In the genomic region with DNA sequence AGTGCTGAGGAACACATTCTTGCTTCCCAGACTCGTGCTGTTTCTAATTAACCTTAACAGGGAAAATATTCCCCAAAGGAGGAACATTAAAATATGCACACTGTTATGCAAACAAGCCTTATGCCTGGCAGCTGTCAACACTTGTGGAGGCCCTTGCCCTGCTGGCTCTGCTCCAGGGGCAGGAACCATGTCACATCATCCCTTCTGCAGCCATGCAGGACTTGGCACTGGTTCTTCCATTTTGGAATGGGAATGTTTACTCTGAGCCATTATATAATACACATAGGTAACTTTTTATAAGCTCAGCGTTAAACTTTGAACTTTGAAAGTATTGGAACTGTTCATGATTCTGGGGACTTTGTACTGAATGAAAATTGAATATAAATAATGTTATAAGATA, we compare ENCODE assay signal across 33 mouse cellular contexts. TPM values are rescaled to one million over a fixed set of nuclear protein-coding genes. Genes with fewer than 3 reads are reported as not detected.
A peak's percentile ranks its signal among the peaks of the same experiment; 100 is the strongest.
DNase-seq lines count a peak whose midpoint lies in the region; ATAC-seq and TF ChIP-seq lines count a peak whose summit lies in the region.
"Had no signal": no experiment of that assay in that cellular context is flagged by ENCODE, and none has a peak within 500 bp of the region (broad histone marks: within the 10 kb centered on the region; RNA-seq: fewer than 3 reads in every experiment).

No protein-coding gene starts in this region.

- H3K4me1 ChIP-seq in liver, adult 2 months (ENCODE audit: control insufficient read depth, insufficient read depth, low read length) = peaks cover 11% of the 10 kb centered on the region
- H3K4me1 ChIP-seq in liver, embryonic 11.5 days (replicated peaks; ENCODE audit: control insufficient read depth, insufficient read depth, low read length) = no peaks in the 10 kb centered on the region
- no peaks in the 10 kb centered on the region for H3K4me1 ChIP-seq in intestine, postnatal 0 days (replicated peaks; ENCODE audit: control insufficient read depth, insufficient read depth, low read length)
- H3K4me1 ChIP-seq: embryonic facial prominence, embryonic 10.5 days; embryonic facial prominence, embryonic 13.5 days; forebrain, embryonic 12.5 days; forebrain, embryonic 15.5 days; hindbrain, embryonic 12.5 days; hindbrain, embryonic 15.5 days had no signal

- peak; percentile 42 for DNase-seq in kidney, adult 11 months
- no peak for DNase-seq in kidney, postnatal 4 days
- DNase-seq in kidney, adult 8-10 months = peak; percentile 13 to 21
- DNase-seq in kidney, postnatal 25 days = no peak
- DNase-seq in liver, adult 2 months (ENCODE audit: extremely low read depth, low read depth, low spot score) = peak; percentile 78
- no peak for DNase-seq in liver, embryonic 11.5 days (ENCODE audit: low spot score)
- DNase-seq: adrenal gland, postnatal 14 days; cerebellum, adult 18-20 months; cerebellum, adult 9-10 months; cerebellum, postnatal 36 days; embryo, embryonic 11 days; gastrocnemius, postnatal 25 days had no signal

- H3K79me2 ChIP-seq in liver, adult 2 months (ENCODE audit: control insufficient read depth, insufficient read depth, low read length) = no peaks in the 10 kb centered on the region

- H3K9me3 ChIP-seq in liver, embryonic 11.5 days (ENCODE audit: control insufficient read depth, low read length) = no peaks in the 10 kb centered on the region
- H3K9me3 ChIP-seq in intestine, postnatal 0 days (ENCODE audit: control insufficient read depth) = no peaks in the 10 kb centered on the region
- H3K9me3 ChIP-seq: hindbrain, embryonic 12.5 days; hindbrain, embryonic 15.5 days had no signal

- WGBS in liver, adult 2 months = 38% methylated on average over 2 of the region's 2 CpGs
- WGBS in liver, embryonic 11.5 days = 69% methylated on average over 2 of the region's 2 CpGs
- 84% methylated on average over 2 of the region's 2 CpGs for WGBS in intestine, postnatal 0 days

- H3K4me2 ChIP-seq in liver, embryonic 11.5 days = no peak overlapping the region
- no peak overlapping the region for H3K4me2 ChIP-seq in intestine, postnatal 0 days (replicated peaks; ENCODE audit: low read depth)
- H3K4me2 ChIP-seq: embryonic facial prominence, embryonic 13.5 days; forebrain, embryonic 12.5 days; forebrain, embryonic 15.5 days; heart, embryonic 11.5 days; hindbrain, embryonic 12.5 days; hindbrain, embryonic 15.5 days had no signal

- H3K27ac ChIP-seq in liver, adult 2 months (replicated peaks; ENCODE audit: insufficient read depth, low read depth, low read length) = 0 out of 2 replicates have a peak overlapping the region, but pooled peaks have one; percentile 10
- H3K27ac ChIP-seq in liver, embryonic 11.5 days (ENCODE audit: low read depth, low read length) = no peak overlapping the region
- no peak overlapping the region for H3K27ac ChIP-seq in intestine, postnatal 0 days (ENCODE audit: low read depth, low read length)
- H3K27ac ChIP-seq: embryonic facial prominence, embryonic 10.5 days; embryonic facial prominence, embryonic 13.5 days; forebrain, embryonic 12.5 days; forebrain, embryonic 15.5 days; hindbrain, embryonic 12.5 days; hindbrain, embryonic 15.5 days had no signal

- no peaks in the 10 kb centered on the region for H3K27me3 ChIP-seq in liver, adult 2 months (ENCODE audit: control insufficient read depth, insufficient read depth, low read length)
- no peaks in the 10 kb centered on the region for H3K27me3 ChIP-seq in liver, embryonic 11.5 days (replicated peaks; ENCODE audit: control insufficient read depth, insufficient read depth, low read length)
- no peaks in the 10 kb centered on the region for H3K27me3 ChIP-seq in intestine, postnatal 0 days (replicated peaks; ENCODE audit: control insufficient read depth, insufficient read depth, low read length)
- H3K27me3 ChIP-seq: embryonic facial prominence, embryonic 13.5 days; forebrain, embryonic 12.5 days; forebrain, embryonic 15.5 days; hindbrain, embryonic 12.5 days; hindbrain, embryonic 15.5 days had no signal

- no peak for TF ChIP-seq CTCF in liver, adult 2 months (IDR thresholded peaks at IDR 0.05; ENCODE audit: low read depth, low read length)
- no peak for TF ChIP-seq CTCF in intestine, postnatal 0 days (IDR thresholded peaks at IDR 0.05; ENCODE audit: low read depth)

- no peak for ATAC-seq in liver, embryonic 11.5 days (replicated peaks; ENCODE audit: low FRiP score)
- no peak for ATAC-seq in intestine, postnatal 0 days
- ATAC-seq: CD4-positive, CD25-positive, alpha-beta regulatory T cell, adult 4 months; forebrain, embryonic 15.5 days had no signal

- no peaks in the 10 kb centered on the region for H3K36me3 ChIP-seq in liver, adult 2 months (ENCODE audit: control insufficient read depth, insufficient read depth, low read length)
- H3K36me3 ChIP-seq in liver, embryonic 11.5 days (ENCODE audit: control insufficient read depth, insufficient read depth, low read length) = no peaks in the 10 kb centered on the region
- no peaks in the 10 kb centered on the region for H3K36me3 ChIP-seq in intestine, postnatal 0 days (ENCODE audit: control insufficient read depth, insufficient read depth)
- H3K36me3 ChIP-seq: embryonic facial prominence, embryonic 10.5 days; embryonic facial prominence, embryonic 13.5 days; forebrain, embryonic 12.5 days; forebrain, embryonic 15.5 days; hindbrain, embryonic 12.5 days; hindbrain, embryonic 15.5 days had no signal

- H3K9ac ChIP-seq in liver, adult 2 months (ENCODE audit: low read depth, low read length) = no peak overlapping the region
- no peak overlapping the region for H3K9ac ChIP-seq in liver, embryonic 11.5 days (ENCODE audit: low read depth, low read length)
- H3K9ac ChIP-seq in intestine, postnatal 0 days (ENCODE audit: low read depth, low read length) = no peak overlapping the region
- H3K9ac ChIP-seq: embryonic facial prominence, embryonic 13.5 days; forebrain, embryonic 12.5 days; forebrain, embryonic 15.5 days; hindbrain, embryonic 12.5 days; hindbrain, embryonic 15.5 days had no signal

- TF ChIP-seq POLR2A in liver, adult 2 months (IDR thresholded peaks at IDR 0.05; ENCODE audit: extremely low read depth, insufficient read depth, low read length) = no peak

- no peak overlapping the region for H3K4me3 ChIP-seq in liver, adult 2 months (ENCODE audit: insufficient read depth, low read depth, low read length)
- no peak overlapping the region for H3K4me3 ChIP-seq in liver, embryonic 11.5 days (ENCODE audit: low read depth, low read length)
- H3K4me3 ChIP-seq in intestine, postnatal 0 days (ENCODE audit: low read depth, low read length) = no peak overlapping the region
- H3K4me3 ChIP-seq: embryonic facial prominence, embryonic 10.5 days; embryonic facial prominence, embryonic 13.5 days; erythroblast, embryonic 14.5 days; forebrain, embryonic 12.5 days; forebrain, embryonic 15.5 days; hindbrain, embryonic 12.5 days; hindbrain, embryonic 15.5 days had no signal

RNA-seq across cellular contexts. Expression of a gene that starts 18.5 kb away (rescaled TPM):
- not detected in 2 replicates for total RNA-seq in liver, adult 2 months (2014; rRNA removed)
- polyA plus RNA-seq in liver, adult 2 months (2012; rRNA removed) = not detected in 2 replicates
- polyA plus RNA-seq in liver, embryonic 11.5 days (2014; fragmentation: Nextera tagmentation; extraction: Ambion mirVana) = not detected in 2 replicates
- not detected in 2 replicates for polyA plus RNA-seq in intestine, postnatal 0 days (2015; fragmentation: Nextera tagmentation; extraction: Ambion mirVana)
- total RNA-seq: adrenal gland, adult 2 months; adrenal gland, postnatal 14 days; gastrocnemius, adult 8-10 months; gastrocnemius, postnatal 25 days; heart, adult 8-10 months; heart, postnatal 25 days; hematopoietic stem cell, adult 5-6 weeks; MEL had no signal
- polyA plus RNA-seq: adrenal gland, adult 2 months; C2C12; CD4-positive, CD25-positive, alpha-beta regulatory T cell, adult 4 months; cortical plate, adult 2 months; embryonic facial prominence, embryonic 10.5 days; embryonic facial prominence, embryonic 13.5 days; erythroblast, embryonic 14.5 days; forebrain, embryonic 12.5 days; forebrain, embryonic 15.5 days; gonadal fat pad, adult 2 months; heart, embryonic 11.5 days; heart, embryonic 14.5 days; heart, postnatal 0 days; hindbrain, embryonic 12.5 days; hindbrain, embryonic 15.5 days had no signal

Comparison
In these comparisons a context has a peak if more than half of its experiments do, and no peak if none do; other contexts are left out.
1. DNase-seq: peak in kidney, adult 11 months (single experiment), kidney, adult 8-10 months (2 of 2) and liver, adult 2 months (single experiment); none in kidney, postnatal 4 days (0 of 2), kidney, postnatal 25 days (0 of 2) and liver, embryonic 11.5 days (single experiment).